Mouse (Mus musculus): ENCODE data around the gene Nanos3. TPM values are rescaled to one million over a fixed set of nuclear protein-coding genes. Genes with fewer than 3 reads are reported as not detected.

The Nanos3 gene
- total RNA-seq (2021), result 1 to 10 TPM; 2.6 to 3.2 TPM

DNA sequence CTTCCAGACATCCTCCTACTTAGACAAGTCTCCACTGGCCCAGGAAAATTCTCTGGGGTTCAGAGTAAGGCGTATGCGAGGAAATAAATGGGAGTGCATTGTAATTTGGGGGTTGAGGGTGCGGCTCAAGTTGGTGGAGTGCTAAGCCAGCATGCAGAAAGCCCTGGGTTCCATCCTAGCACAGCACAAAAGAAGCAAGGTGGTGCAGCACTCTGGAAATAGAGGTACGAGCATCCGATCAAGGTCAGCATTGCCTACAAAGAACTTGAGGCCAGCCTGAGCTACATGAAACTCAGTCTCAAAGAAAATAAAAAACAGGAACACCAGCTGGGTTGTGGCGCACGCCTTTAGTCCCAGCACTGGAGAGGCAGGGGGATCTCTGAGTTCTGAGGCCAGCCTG lies at the start of gene Nanos3:
Gene Nanos3 (minus strand): TSS at position 101 of the 400 bp plus-strand sequence.
- intact Hi-C loops (cut with DNase I), result loop anchor here (5.0 kb wide), 1 partner anchor 97 kb away; no protein-coding TSS in a partner anchor
- no peak for DNase-seq (ENCODE audit: low spot score in 2 of 2)

GRCm38 (mm10) chr8:84233055-84233454 lies 48.0 kb upstream of the Nanos3 start:
- DNase-seq (ENCODE audit: low spot score in 2 of 2), result no peak
- intact Hi-C loops (cut with DNase I), result no loop called here

DNA sequence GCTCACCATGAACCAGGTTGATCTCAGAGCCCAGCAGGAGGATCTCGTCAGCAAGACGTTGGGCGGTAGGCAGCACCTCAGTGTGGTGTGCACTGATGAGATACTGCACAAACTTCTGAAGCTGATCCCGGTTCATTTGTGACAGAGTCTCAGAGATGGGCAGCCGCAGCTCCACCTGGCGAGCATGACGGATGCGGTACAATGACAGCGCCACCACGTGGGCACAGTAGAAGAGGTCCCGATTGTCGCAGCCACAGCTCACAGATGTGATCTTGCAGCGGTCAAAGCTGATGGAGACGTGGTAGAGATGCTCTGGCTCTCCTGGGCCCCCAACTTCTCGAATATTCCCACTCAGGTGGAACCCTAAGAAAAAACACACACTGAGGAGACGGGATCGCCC lies 45.7 kb upstream of the Nanos3 start:
- no peak for DNase-seq (ENCODE audit: low spot score in 2 of 2)
- intact Hi-C loops (cut with DNase I), result no loop called here

DNA sequence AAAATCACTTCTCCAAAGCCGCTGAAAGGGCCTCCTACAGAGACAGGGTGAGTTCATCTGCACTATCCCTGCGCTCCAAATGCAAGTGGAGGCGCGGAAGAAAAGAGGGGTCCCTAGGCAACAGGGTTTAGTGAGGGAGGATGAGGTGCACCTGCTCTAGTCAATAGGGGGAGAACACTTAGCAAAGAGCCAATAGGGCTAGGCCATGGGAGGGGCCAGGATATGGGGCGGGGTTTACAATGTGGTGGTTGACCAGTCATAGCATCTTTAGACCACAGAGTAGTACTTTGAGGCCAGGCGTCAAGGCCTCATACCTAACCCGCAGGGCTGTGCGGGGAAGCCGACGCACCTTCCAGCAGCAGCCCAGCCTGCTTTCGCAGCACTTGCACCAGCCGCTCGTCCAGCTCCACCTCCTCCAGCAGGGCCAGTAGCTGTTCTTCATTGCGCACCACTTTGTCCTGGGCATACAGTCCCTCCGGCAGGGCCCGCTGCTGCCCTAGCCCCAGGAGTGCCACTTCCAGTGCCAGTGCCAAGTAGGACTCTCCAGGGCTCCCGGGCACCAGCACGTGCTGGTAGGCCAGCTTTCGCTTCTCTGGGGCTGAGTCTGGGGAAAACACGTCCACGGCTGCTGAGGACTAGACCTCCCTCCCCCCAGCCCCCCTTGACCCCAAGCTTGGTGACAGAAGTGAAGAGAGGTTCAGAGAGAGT lies 38.5 kb upstream of the Nanos3 start:
- intact Hi-C loops (cut with DNase I), result no loop called here
- no peak for DNase-seq (ENCODE audit: low spot score in 2 of 2)

DNA sequence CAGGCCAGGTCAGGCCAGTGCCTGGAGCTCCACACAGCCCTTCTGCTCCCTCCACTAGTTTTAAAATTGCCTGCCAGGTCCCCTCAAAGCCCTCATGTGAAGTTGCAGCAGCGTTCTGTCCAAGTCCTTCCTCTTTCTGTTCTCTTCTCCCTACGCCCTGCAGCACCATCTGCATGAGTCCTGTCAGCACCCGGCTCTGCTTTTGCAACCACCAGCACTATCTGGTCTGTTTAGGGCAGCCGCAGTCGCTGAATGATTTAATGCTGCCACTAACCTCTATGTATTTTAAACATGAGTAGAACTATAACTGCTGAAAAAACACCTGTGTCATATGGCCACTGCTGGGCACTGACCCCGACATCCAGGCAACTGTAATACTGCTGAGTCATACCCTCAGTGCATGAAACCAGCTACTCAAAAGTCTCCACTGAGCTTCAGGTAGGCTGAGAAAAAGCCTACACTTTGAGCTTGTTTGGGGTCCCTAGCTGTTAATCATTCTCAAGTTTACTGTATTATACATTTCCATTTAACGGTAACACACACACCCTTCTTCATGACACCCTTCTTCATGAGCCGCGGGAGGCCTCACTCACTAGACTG lies 37.6 kb upstream of the Nanos3 start:
- DNase-seq (ENCODE audit: low spot score in 2 of 2), result no peak
- intact Hi-C loops (cut with DNase I), result no loop called here

- intact Hi-C loops (cut with DNase I), result no loop called here
- peak in 1 of 2 experiments; percentile 28 for DNase-seq (ENCODE audit: low spot score in 2 of 2)
Measured at GRCm38 (mm10) chr8:84220105-84220504, 35.1 kb upstream of the Nanos3 start.

- intact Hi-C loops (cut with DNase I), result no loop called here
- no peak for DNase-seq (ENCODE audit: low spot score in 2 of 2)
Measured at GRCm38 (mm10) chr8:84218143-84218542, 33.1 kb upstream of the Nanos3 start.

- no peak for DNase-seq (ENCODE audit: low spot score in 2 of 2)
Measured at GRCm38 (mm10) chr8:84217206-84217605, 32.2 kb upstream of the Nanos3 start.

GRCm38 (mm10) chr8:84213277-84213676 lies 28.3 kb upstream of the Nanos3 start:
- intact Hi-C loops (cut with DNase I), result no loop called here
- DNase-seq (ENCODE audit: low spot score in 2 of 2), result no peak

More at GRCm38 (mm10) chr8:84217206-84217605, 32.2 kb upstream of the Nanos3 start:
- intact Hi-C loops (cut with DNase I), result no loop called here

GRCm38 (mm10) chr8:84211881-84212563 lies 27.0 kb upstream of the Nanos3 start:
- intact Hi-C loops (cut with DNase I), result no loop called here
- no peak for DNase-seq (ENCODE audit: low spot score in 2 of 2)

GRCm38 (mm10) chr8:84211202-84211601 lies 26.2 kb upstream of the Nanos3 start:
- DNase-seq (ENCODE audit: low spot score in 2 of 2), result no peak
- intact Hi-C loops (cut with DNase I), result no loop called here

DNA sequence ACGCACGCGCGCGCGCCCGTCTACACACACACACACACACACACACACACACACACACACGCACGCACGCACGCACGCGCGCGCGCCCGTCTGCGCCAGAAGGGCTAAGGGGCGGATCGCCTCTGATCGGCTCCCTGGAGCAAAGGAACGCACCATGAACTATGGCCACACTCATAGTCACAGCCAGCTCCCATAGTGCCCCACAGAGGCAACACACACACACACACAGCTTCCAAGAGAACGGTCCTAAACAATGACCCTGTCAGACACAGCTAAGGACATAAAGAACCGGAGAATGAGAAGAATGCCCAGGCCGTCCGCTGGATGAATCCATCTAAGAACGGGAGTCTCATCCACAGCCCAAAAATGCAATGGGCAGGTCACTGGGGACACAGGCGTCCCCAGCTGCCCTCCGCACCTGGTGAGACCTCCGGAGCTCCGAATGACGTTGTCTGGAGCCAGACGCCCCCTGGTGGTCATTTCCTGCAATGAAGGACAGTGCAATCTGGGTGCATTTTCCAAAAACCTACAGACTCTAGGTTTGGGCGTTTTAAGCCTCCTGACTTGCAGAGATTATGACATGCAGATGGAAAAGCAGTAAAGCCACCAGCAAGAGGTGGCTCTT lies 25.3 kb upstream of the Nanos3 start:
- DNase-seq (ENCODE audit: low spot score in 2 of 2), result peak; percentile 81 to 89
- intact Hi-C loops (cut with DNase I), result loop anchor here (1.0 kb wide), 1 partner anchor 23 kb away; no protein-coding TSS in a partner anchor

DNA sequence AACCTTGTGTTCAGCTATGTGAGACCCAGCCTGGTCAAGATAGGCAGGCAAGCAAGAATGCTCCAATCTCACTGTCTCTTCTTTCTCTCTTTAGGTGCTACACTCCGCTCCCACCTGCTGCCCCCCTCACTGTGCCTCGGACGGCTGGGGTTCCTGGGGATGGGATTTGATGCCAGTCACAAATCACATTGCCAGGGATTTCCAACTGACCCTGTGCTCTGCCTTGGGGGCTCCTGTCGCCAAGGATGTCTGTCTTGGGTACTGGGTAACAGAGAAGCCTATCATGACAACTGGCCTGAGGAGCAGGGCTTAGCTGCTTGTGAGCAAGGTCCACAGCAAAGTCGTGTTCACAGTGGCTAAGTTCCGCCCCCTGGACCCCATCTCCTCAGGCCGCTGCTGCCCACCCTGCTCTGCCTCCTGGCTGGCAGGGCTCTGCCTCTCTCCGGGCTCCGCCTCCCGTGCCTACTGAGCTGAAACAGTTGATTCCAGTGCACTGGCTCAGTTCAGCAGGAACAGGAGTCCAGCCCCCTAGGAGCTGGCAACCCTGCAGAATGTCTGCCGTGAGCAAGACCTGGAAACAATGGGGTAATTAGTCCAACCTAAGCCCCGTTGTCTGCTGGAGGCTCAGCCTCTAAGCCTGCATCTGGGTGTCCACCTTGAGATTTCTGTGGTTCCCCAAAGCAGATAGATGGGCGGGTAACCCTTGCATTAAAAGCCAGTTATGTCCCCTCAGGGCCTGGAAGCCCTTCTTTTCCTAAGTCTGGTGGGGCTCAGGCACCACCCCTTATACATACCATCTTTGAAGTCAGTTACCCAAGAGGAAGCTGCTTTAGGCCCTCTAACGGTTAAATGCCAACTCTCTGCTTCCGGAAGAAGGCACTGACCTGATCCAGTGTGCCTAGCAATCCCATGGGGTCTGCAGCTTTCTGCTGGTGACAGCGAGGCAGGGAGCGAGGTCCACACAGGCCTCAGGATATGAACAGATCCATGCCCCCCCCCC lies 23.7 kb upstream of the Nanos3 start:
- no peak for DNase-seq (ENCODE audit: low spot score in 2 of 2)
- intact Hi-C loops (cut with DNase I), result no loop called here

GRCm38 (mm10) chr8:84207811-84208210 lies 22.8 kb upstream of the Nanos3 start:
- intact Hi-C loops (cut with DNase I), result no loop called here
- DNase-seq (ENCODE audit: low spot score in 2 of 2), result peak in 1 of 2 experiments; percentile 23

DNA sequence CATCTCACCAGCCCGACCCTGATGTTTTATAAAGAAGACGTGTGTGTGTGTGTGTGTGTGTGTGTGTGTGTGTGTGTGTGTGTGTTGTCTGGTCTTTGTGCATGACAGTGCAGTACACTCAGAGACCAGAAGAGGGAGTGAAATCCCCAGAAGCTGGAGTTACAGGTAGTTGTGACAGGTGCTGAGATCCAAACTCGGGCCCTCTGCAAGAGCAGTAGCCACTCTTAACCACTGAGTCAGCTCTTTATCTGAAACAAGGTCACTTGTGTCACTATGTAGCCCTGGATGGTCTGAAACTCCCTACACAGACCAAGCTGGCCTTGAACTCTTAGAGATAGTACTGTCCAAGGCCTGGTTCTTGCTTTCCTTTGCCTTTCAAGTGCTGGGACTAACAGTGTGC lies 21.6 kb upstream of the Nanos3 start:
- intact Hi-C loops (cut with DNase I), result no loop called here
- no peak for DNase-seq (ENCODE audit: low spot score in 2 of 2)

- intact Hi-C loops (cut with DNase I), result no loop called here
- DNase-seq (ENCODE audit: low spot score in 2 of 2), result no peak
Measured at GRCm38 (mm10) chr8:84205073-84205472, 20.1 kb upstream of the Nanos3 start.

GRCm38 (mm10) chr8:84203975-84204772 lies 19.2 kb upstream of the Nanos3 start:
- intact Hi-C loops (cut with DNase I), result no loop called here
- peak in 1 of 2 experiments; percentile 50 for DNase-seq (ENCODE audit: low spot score in 2 of 2)

Measured in left cerebral cortex, postnatal 25 days (tissue).